Mouse (Mus musculus): Measurements from ENCODE around the gene Vwa7.

DNA sequence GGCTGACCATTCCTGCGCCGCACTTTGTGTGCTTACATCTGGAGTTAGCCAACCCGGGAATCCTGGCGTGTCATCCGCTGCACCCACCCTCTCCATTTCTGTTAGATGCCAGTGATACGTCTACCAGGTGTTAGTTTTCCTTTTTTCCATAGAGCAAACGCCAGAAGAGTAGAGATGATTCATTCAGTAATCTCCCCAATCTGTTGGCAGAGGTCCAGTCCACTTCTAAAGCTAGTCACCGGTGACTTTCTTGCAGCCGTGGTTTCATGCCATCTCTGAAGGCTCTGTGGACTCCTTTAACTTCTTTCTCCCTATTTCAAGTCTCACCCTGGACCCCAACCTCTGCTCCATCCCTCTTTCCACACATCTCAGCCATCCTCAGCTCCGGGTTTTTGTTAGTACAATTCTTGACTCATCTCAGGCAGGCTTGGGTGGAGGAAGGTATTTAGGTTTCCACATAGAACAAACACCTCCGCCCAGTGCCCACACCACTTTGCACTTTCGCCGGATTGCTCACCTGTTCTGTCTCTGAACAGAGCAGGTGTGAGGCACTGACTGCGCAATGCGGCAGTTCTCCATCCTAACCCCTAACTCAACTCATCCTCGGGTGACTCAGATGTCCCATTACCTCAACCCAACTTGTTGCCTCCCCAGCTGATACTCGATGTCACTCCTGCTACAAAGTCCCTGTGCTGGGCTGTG, 52.0 kb downstream of the Vwa7 start:
- TF ChIP-seq POLR2A (IDR thresholded peaks at IDR 0.05; ENCODE audit: insufficient read depth, low read depth, low read length) (no peak), CTCF (IDR thresholded peaks at IDR 0.05) (no peak)

All from heart, adult 2 months (tissue).